Mouse (Mus musculus): ENCODE data around the gene Arhgef10l. TPM values are rescaled to one million over a fixed set of nuclear protein-coding genes. Genes with fewer than 3 reads are reported as not detected.
A peak's percentile ranks its signal among the peaks of the same experiment; 100 is the strongest.

The Arhgef10l gene
- polyA plus RNA-seq, 1 experiment from 2014 or later, result 34.1 TPM

- ATAC-seq, result no peak
Observed at GRCm38 (mm10) chr4:140694551-140695060, 28.8 kb upstream of the Arhgef10l start.

GRCm38 (mm10) chr4:140693513-140693912 lies 27.7 kb upstream of the Arhgef10l start:
- POLR2A ChIA-PET, result no interaction called here
- in situ Hi-C loops (cut with MboI; ENCODE audit: low pct_unique_long_range_greater_than_20kb), result no loop called here

More at GRCm38 (mm10) chr4:140694551-140695060, 28.8 kb upstream of the Arhgef10l start:
- no peak for DNase-seq (ENCODE audit: low read depth, low spot score)
- CTCF ChIA-PET, result no interaction called here
- POLR2A ChIA-PET, result no interaction called here
- in situ Hi-C loops (cut with MboI; ENCODE audit: low pct_unique_long_range_greater_than_20kb), result no loop called here
- H3K27me3 ChIP-seq, result no peaks in the 10 kb centered on the region
- no peak for TF ChIP-seq CTCF (IDR thresholded peaks at IDR 0.05)

GRCm38 (mm10) chr4:140691481-140691880 lies 25.7 kb upstream of the Arhgef10l start:
- TF ChIP-seq CTCF (IDR thresholded peaks at IDR 0.05), result no peak
- ATAC-seq (no peak), DNase-seq (ENCODE audit: low read depth, low spot score) (no peak)
- ChIA-PET CTCF (no interaction called here), POLR2A (no interaction called here)
- in situ Hi-C loops (cut with MboI; ENCODE audit: low pct_unique_long_range_greater_than_20kb), result no loop called here
- no peaks in the 10 kb centered on the region for H3K27me3 ChIP-seq

More at GRCm38 (mm10) chr4:140693513-140693912, 27.7 kb upstream of the Arhgef10l start:
- no peak for TF ChIP-seq CTCF (IDR thresholded peaks at IDR 0.05)
- ATAC-seq (no peak), DNase-seq (ENCODE audit: low read depth, low spot score) (no peak)
- CTCF ChIA-PET, result no interaction called here
- H3K27me3 ChIP-seq, result no peaks in the 10 kb centered on the region

GRCm38 (mm10) chr4:140689873-140690655 lies 24.3 kb upstream of the Arhgef10l start:
- ChIA-PET POLR2A (interaction anchor here (1.0 kb wide), 1 partner anchor 12 kb away, joined by 4 read pairs; no protein-coding TSS in a partner anchor), CTCF (interaction anchor here (1.2 kb wide), 1 partner anchor 16 kb away, joined by 3 read pairs; no protein-coding TSS in a partner anchor)
- ATAC-seq, result no peak

GRCm38 (mm10) chr4:140688826-140689425 lies 23.1 kb upstream of the Arhgef10l start:
- ChIA-PET POLR2A (interaction anchor here (1.0 kb wide), 1 partner anchor 13 kb away, joined by 4 read pairs; no protein-coding TSS in a partner anchor), CTCF (no interaction called here)
- no peak for TF ChIP-seq CTCF (IDR thresholded peaks at IDR 0.05)
- no peak for DNase-seq (ENCODE audit: low read depth, low spot score)
- in situ Hi-C loops (cut with MboI; ENCODE audit: low pct_unique_long_range_greater_than_20kb), result no loop called here
- no peak for ATAC-seq
- no peaks in the 10 kb centered on the region for H3K27me3 ChIP-seq

More at GRCm38 (mm10) chr4:140689873-140690655, 24.3 kb upstream of the Arhgef10l start:
- in situ Hi-C loops (cut with MboI; ENCODE audit: low pct_unique_long_range_greater_than_20kb), result no loop called here
- no peak for TF ChIP-seq CTCF (IDR thresholded peaks at IDR 0.05)
- no peaks in the 10 kb centered on the region for H3K27me3 ChIP-seq
- no peak for DNase-seq (ENCODE audit: low read depth, low spot score)

- ChIA-PET POLR2A (interaction anchor here (0.6 to 1.1 kb wide), 3 partner anchors 13 to 274 kb away, joined by 3 read pairs; no protein-coding TSS in a partner anchor), CTCF (no interaction called here)
- no peak for TF ChIP-seq CTCF (IDR thresholded peaks at IDR 0.05)
- ATAC-seq (peak; percentile 65), DNase-seq (ENCODE audit: low read depth, low spot score) (peak; percentile 58)
- no peaks in the 10 kb centered on the region for H3K27me3 ChIP-seq
- in situ Hi-C loops (cut with MboI; ENCODE audit: low pct_unique_long_range_greater_than_20kb), result no loop called here
Observed at GRCm38 (mm10) chr4:140688044-140688825, 22.4 kb upstream of the Arhgef10l start.

- in situ Hi-C loops (cut with MboI; ENCODE audit: low pct_unique_long_range_greater_than_20kb), result no loop called here
- DNase-seq (ENCODE audit: low read depth, low spot score), result no peak
- TF ChIP-seq CTCF (IDR thresholded peaks at IDR 0.05), result peak; percentile 48
- ATAC-seq, result no peak
- ChIA-PET CTCF (interaction anchor here (1.7 kb wide), 2 partner anchors 16 to 29 kb away, joined by 5 to 6 read pairs; partner anchors contain the start of gene Rcc2), POLR2A (no interaction called here)
- no peaks in the 10 kb centered on the region for H3K27me3 ChIP-seq
Observed at GRCm38 (mm10) chr4:140684881-140685303, 19.1 kb upstream of the Arhgef10l start.

GRCm38 (mm10) chr4:140684141-140684871 lies 18.5 kb upstream of the Arhgef10l start:
- POLR2A ChIA-PET, result no interaction called here
- ATAC-seq (no peak), DNase-seq (ENCODE audit: low read depth, low spot score) (no peak)
- CTCF ChIA-PET, result interaction anchor here (1.2 to 1.7 kb wide), 3 partner anchors 17 to 60 kb away, joined by 3 to 6 read pairs (median 5); partner anchors contain the start of gene Rcc2
- in situ Hi-C loops (cut with MboI; ENCODE audit: low pct_unique_long_range_greater_than_20kb), result no loop called here
- no peak for TF ChIP-seq CTCF (IDR thresholded peaks at IDR 0.05)
- H3K27me3 ChIP-seq, result no peaks in the 10 kb centered on the region

- TF ChIP-seq CTCF (IDR thresholded peaks at IDR 0.05), result no peak
- no peak for DNase-seq (ENCODE audit: low read depth, low spot score)
- ChIA-PET CTCF (interaction anchor here (1.0 to 1.7 kb wide), 3 partner anchors 18 to 60 kb away, joined by 3 to 5 read pairs (median 3); partner anchors contain the start of gene Rcc2), POLR2A (no interaction called here)
- ATAC-seq, result no peak
- no peaks in the 10 kb centered on the region for H3K27me3 ChIP-seq
- in situ Hi-C loops (cut with MboI; ENCODE audit: low pct_unique_long_range_greater_than_20kb), result no loop called here
Observed at GRCm38 (mm10) chr4:140683608-140684007, 17.8 kb upstream of the Arhgef10l start.
